Mouse (Mus musculus): ENCODE measurements at regions not wholly inside any gene's neighbourhood (a gene's known extent, or its start where the extent isn't known, plus 50 kb on each side); places are given as distances from the start of the nearest gene placed in this dataset.
A peak's percentile ranks its signal among the peaks of the same experiment; 100 is the strongest.

DNA sequence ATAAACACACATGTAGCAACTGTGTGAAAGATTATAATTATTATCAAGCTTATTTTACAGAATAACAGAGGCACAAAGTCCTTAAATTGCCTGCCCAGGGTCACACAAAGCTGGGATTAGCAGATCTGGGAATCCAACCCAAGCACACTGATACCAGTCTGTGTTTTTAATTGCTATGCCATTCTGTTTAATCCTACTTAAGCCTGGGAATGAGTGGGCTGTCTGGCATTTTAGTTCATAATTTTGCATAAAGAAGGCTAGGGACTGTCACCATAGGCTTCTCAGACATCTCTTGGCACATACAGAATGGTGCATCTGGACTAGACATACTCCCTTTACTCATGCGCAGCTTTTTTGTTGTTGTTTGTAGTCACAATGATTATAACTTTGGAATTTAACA, 78.4 kb upstream of the Prmt6 start:
- Histone ChIP-seq H3K27me3 (replicated peaks; ENCODE audit: control insufficient read depth, insufficient read depth, low read length) (no peaks in the 10 kb centered on the region), H3K9ac (replicated peaks; ENCODE audit: low read depth, low read length) (no peak overlapping the region), H3K4me3 (replicated peaks; ENCODE audit: low read length) (no peak overlapping the region), H3K36me3 (ENCODE audit: control insufficient read depth, insufficient read depth) (no peaks in the 10 kb centered on the region), H3K27ac (ENCODE audit: low read length) (no peak overlapping the region), H3K4me1 (replicated peaks; ENCODE audit: control insufficient read depth, insufficient read depth, low read length) (no peaks in the 10 kb centered on the region; the same call in 1 of the 2 replicates), H3K9me3 (ENCODE audit: control insufficient read depth, low read length) (no peaks in the 10 kb centered on the region), H3K4me2 (ENCODE audit: low read length) (no peak overlapping the region)
- ATAC-seq, result peak; percentile 73
- 51% methylated on average over 1 of the region's 1 CpGs for WGBS

DNA sequence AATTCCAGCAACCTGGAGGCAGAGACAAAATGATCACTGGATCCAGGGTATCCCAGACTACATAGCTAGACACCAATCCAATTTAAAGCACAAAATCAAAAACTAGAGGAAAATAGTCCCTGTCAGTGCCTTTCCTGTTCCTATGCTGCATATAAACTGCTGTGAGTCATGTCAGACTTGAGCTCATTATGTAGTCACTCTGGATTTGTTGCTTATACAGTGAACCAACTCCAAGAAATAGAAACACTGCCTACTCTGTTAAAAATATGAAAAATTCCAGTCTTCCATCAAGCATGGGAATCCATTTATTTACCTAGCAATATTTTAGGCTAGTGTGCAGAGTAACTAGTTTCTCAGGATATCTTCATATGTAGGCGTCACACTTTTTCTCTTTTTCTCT, 59.5 kb upstream of the Prmt6 start:
- H3K9ac ChIP-seq (replicated peaks; ENCODE audit: low read depth, low read length), result no peak overlapping the region

DNA sequence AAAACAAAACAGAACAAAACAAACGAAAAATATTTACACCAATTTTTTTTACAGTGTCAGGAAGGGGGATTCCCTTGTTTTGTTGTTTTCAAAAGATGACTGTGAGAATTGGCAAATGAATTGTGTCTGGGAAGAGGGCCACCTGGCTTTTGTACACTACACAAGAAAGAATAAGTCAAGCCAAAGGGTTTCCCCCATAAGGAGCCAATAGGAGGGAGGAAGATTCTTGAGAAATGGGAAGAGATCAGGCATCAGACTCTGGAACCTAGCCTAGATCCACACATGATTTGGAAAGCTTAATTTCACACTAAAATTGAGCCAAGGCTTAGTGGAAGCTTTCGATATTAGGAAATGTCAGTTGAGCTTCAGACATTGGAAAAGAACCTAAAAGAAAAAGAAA, 52.4 kb upstream of the Prmt6 start:
- Histone ChIP-seq H3K9ac (replicated peaks; ENCODE audit: low read depth, low read length) (no peak overlapping the region), H3K4me2 (ENCODE audit: low read length) (no peak overlapping the region), H3K9me3 (ENCODE audit: control insufficient read depth, low read length) (no peaks in the 10 kb centered on the region), H3K27me3 (replicated peaks; ENCODE audit: control insufficient read depth, insufficient read depth, low read length) (no peaks in the 10 kb centered on the region), H3K36me3 (ENCODE audit: control insufficient read depth, insufficient read depth) (no peaks in the 10 kb centered on the region), H3K4me3 (replicated peaks; ENCODE audit: low read length) (no peak overlapping the region), H3K4me1 (replicated peaks; ENCODE audit: control insufficient read depth, insufficient read depth, low read length) (no peaks in the 10 kb centered on the region), H3K27ac (ENCODE audit: low read length) (no peak overlapping the region)
- 64% methylated on average over 2 of the region's 2 CpGs for WGBS
- peak; percentile 94 for ATAC-seq

More for the DNA sequence above, 59.5 kb upstream of the Prmt6 start:
- Histone ChIP-seq H3K4me3 (replicated peaks; ENCODE audit: low read length) (no peak overlapping the region), H3K9me3 (ENCODE audit: control insufficient read depth, low read length) (no peaks in the 10 kb centered on the region), H3K27ac (ENCODE audit: low read length) (no peak overlapping the region), H3K4me2 (ENCODE audit: low read length) (no peak overlapping the region), H3K27me3 (replicated peaks; ENCODE audit: control insufficient read depth, insufficient read depth, low read length) (no peaks in the 10 kb centered on the region), H3K36me3 (ENCODE audit: control insufficient read depth, insufficient read depth) (no peaks in the 10 kb centered on the region), H3K4me1 (replicated peaks; ENCODE audit: control insufficient read depth, insufficient read depth, low read length) (no peaks in the 10 kb centered on the region)
- ATAC-seq, result no peak
- 96% methylated on average over 1 of the region's 1 CpGs for WGBS
